Mouse (Mus musculus) ovary, adult 18-20 months (tissue): ENCODE data around the gene Aldh9a1.

Experiments used
- DNase-seq: peaks from one replicate; pipeline ENCODE4 v3.0.0; 2022; ENCODE audit warnings: low spot score, mixed read lengths

Gene Aldh9a1

GRCm38 (mm10) chr1:167350597-167351415 lies 1.0 kb downstream of the Aldh9a1 start:
- DNase-seq, result no peak

- DNase-seq, result no peak
Measured at GRCm38 (mm10) chr1:167352403-167352802, 2.6 kb downstream of the Aldh9a1 start.

DNA sequence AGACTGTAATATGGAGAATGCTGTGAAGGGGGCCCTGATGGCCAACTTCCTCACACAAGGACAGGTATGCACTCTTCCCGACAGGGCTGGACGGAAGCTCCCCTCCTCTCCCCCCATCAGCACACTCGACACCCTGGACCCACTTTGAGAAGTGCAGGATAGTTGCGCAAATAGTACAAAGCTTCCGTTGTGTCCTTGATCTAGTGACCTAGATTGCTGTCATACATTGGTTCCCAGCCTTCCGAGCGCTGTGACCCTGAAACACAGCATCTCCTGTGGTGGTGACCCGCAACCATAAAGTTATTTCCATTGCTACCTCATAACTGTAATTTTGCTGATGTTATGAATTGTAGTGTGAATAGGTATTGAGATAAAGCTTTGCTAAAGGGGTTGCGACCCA lies 7.6 kb downstream of the Aldh9a1 start:
- DNase-seq, result no peak

DNA sequence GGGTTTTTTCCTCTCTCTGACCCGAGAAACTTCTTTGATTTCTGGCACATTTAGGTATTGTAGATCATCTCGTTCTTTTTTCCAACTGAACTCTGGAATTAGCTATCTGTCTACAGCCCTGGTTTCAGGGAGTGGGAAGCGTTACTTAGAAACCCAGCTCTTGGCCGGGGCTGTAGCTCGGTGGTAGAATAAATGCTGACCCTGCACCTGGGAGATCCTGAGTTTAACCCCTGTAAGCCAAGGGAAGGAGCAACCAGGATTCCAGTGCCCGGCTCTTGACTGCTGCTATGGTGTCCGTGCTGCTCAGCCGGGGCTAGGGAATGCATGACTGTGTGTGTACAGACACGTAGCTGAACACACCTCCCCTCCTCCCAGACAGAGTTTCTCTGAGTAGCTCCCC lies 8.9 kb downstream of the Aldh9a1 start:
- no peak for DNase-seq

- no peak for DNase-seq
Measured at GRCm38 (mm10) chr1:167360268-167360667, 10.5 kb downstream of the Aldh9a1 start.

DNA sequence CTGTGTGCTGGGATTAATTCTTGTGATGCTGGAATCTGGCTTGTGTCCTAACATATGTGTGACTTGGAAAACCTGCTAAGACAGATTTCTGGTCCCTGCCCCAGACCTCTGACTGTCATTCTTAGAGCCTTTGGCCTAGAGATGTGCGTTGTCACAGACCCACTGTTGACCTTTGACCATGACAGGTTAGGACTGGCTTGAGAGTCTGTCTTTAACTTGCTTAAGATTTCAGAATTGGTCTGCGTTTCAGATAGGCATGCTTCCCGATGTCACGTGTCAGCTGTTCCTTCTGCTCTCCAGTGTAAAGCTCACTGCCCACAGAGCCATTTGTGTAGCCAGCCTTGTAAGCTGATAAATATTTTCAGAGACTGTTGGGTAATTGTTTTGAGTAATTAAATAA lies 13.0 kb downstream of the Aldh9a1 start:
- DNase-seq, result no peak

GRCm38 (mm10) chr1:167363322-167363721 lies 13.5 kb downstream of the Aldh9a1 start:
- no peak for DNase-seq

GRCm38 (mm10) chr1:167365808-167366207 lies 16.0 kb downstream of the Aldh9a1 start:
- no peak for DNase-seq

- no peak for DNase-seq
Measured at GRCm38 (mm10) chr1:167366621-167367020, 16.8 kb downstream of the Aldh9a1 start.

- DNase-seq, result no peak
Measured at GRCm38 (mm10) chr1:167368018-167368417, 18.2 kb downstream of the Aldh9a1 start.

DNA sequence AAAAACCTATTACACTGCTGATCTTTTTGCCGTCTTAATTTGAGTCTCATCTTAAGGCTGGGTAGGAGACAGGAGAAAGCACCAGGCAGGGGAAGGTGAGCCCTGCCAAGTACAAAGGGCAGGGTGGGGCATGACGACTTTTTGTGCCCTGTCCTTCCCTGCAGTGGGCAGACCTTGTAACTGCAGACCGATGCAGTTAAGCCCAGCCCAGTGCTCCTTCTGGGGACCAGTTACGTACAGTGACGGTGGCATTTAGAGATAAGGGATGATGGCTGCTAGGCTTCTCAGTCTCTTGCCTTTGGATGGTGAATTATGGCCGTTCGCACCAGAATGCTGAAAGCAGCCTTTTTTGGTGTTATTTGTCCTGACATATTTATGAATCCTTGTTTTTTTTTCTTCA lies 18.7 kb downstream of the Aldh9a1 start:
- DNase-seq, result no peak

- DNase-seq, result peak; percentile 56
Measured at GRCm38 (mm10) chr1:167369905-167370304, 20.1 kb downstream of the Aldh9a1 start.

GRCm38 (mm10) chr1:167372739-167373138 lies 22.9 kb downstream of the Aldh9a1 start:
- no peak for DNase-seq

DNA sequence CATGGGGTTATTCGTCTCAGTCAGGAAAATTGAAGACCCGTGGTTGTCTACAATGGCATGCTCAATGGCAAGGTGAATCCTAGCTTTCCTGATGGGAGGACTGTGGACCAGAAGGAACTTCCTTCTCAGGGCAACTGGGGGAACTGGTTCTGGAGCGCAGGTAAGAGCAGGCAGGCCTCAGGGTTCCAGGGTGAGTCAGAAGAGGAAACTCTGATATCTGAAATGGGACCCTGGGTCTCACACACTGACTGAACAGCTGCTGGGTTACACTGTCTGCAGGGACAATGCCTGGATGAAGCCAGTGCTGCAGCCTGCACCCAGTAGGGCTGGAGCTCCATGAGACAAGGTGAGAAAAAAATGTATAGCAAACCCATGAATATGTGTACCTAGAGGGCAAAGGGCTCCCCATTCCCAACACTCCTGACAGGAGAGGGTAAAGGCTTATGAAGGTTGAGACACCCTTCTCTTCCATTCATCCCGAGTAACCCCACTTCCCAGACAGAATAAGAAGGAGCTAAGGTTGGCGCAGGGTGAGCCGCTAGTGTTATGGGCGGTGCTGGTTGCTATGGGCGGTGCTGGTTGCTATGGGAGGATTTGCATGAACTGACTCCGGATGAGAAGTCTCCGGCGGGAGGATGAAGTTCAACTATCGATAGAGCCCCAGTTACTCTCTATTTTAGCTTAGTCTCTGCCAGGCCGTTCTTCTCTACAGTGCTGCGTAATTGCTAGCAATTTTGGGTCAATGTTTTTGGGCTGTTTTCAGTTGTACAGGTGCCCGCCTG lies 24.4 kb downstream of the Aldh9a1 start:
- DNase-seq, result no peak

DNA sequence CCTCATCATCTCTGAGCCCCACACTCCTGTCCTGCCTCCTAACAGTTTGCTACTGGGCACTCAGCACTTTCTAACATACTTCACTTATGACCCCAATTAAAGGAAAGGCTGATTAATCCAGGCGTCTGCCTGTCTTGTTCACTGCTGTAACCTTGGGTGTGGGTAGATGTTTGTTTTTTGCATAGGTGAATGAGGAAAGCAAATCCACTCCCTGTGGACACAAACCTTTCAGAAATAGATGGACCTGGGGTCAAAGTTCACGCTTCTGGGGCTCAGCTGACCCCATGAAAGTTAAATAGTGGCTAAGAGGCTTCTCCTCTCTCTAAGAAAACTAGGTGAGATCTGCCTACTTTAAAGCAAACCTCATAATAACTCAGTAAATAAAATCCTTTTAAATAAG lies 25.2 kb downstream of the Aldh9a1 start:
- no peak for DNase-seq

DNA sequence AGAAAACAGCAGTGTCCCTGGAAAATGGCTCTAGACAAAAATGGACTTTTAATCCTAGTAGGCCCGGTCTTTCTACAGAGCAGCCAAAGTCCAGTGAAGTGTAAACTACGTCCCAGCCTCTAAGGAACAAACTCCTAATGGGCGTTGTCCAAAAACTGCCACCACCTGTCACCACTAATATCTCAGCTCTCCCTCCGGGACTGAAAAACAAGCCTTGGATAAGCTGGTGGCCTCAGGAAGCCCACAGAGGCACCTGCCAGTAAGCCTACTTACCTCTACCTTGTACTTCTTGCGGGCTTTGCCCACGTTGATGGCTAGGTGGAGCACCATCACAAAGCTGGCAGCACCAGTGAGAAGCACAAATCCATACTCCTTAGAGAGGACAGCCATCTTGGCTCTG lies 28.2 kb downstream of the Aldh9a1 start:
- DNase-seq, result no peak

DNA sequence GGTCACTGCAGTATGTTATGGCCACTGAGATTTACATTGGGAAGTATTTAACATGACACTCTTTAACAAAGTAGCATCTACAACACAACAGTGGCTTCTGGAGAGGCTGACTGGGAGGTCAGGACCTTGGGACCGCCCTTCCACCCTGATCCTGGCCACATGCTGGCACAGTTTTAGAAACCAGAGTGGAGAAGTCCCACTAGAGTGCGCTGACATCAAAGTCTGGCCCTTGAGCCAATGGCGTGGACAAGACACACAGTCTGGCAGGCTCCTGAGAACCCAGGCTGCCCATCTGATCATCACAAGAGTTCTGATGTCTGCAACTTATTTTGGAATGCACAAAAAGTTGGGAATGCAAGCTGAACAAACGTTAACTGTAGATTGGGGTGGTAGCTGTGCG lies 30.0 kb downstream of the Aldh9a1 start:
- no peak for DNase-seq

DNA sequence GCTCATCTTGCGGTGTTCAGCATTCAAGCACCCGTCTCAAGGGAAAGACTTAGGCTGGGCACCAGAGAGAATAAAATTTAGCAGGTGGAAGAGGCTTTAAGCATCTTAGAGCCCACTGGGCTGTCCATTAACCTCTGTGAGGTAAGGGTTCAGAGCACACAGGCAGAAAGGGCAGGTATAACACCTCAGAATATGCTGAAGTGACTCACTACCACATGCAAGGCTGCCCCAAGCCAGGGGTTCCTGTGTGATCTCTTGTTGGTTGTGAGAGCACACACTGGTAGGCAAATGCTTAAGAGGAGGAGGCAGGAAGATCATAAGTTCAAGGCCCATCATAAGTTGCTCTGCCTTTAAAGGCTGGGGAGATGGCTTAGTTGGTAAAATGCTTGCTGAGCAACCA lies 30.4 kb downstream of the Aldh9a1 start:
- no peak for DNase-seq

DNA sequence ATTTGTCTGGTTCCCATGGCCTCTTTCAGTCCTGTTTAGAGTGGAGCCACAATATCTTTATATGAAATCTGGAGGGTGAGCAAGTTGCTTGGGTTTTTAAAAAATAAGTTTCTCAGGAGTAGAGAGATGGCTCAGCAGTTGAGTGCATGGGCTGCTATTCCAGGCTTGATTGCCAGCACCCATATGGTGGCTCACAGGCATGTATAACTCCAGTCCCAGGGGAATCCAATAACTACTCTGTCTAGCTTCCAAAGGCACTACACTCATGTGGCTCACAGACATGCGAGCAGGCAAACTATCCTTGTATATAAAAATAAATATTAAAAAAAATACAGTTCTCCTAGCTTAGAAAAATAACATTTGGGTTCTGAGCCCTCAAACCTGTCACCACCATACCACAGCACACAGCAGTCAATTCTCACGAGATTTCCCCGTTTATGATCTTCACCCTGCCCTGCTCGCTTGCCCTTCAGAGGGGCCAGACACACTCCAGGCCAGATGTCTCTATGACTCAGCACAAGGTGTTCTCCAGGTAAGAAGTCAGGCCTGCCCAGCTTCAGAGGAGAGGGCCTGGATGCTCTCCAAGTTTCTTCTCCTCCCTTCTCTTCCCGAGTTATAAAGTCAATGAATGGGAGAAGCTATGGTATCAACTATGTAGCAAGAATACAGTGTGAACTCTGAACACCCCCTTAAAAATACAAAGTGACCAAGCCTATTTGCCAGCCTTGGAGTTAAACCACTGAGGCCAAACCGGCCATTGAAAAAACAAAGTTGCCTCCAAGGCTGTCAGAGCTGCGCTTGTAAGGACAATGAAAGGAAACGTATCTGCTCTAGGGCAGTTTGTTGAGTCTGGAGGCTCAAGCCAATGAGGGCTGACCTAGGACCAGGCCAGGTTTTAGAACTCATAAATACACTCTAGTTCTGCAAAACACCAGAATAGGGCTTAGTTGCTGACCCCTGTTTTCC lies 31.5 kb downstream of the Aldh9a1 start:
- no peak for DNase-seq

- no peak for DNase-seq
Measured at GRCm38 (mm10) chr1:167382316-167382715, 32.5 kb downstream of the Aldh9a1 start.

DNA sequence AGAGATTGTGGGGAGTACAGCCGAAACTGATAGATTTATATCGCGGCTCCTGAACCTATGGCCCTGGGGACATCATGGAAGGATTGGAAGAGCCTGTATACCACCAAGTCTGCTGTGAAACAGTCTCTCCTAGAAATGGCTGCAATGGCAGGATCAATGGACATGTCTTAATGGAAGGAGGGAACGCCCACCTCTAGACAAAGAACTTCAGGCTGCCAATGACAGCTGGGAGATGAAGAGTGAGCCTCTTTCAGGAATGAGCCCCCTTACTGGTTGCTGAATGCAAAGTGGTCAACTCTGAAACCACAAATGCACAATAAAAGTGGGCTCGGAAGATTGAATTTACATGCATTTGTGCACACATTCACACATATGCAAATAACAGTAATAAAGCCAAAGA lies 33.0 kb downstream of the Aldh9a1 start:
- no peak for DNase-seq

- DNase-seq, result no peak
Measured at GRCm38 (mm10) chr1:167383178-167383577, 33.4 kb downstream of the Aldh9a1 start.
